In genomic region chr7:131809584-131810181, GRCm38 (mm10) we compare ENCODE assay signal across 24 mouse cellular contexts.
DNase-seq lines count a peak whose midpoint lies in the region; ATAC-seq and TF ChIP-seq lines count a peak whose summit lies in the region.
"Had no signal": no experiment of that assay in that cellular context is flagged by ENCODE, and none has a peak within 500 bp of the region (broad histone marks: within the 10 kb centered on the region; RNA-seq: fewer than 3 reads in every experiment).

No protein-coding gene starts in this region.

- H3K4me2 ChIP-seq in liver, postnatal 0 days (ENCODE audit: low read depth, low read length), result no peak overlapping the region
- H3K4me2 ChIP-seq: embryonic facial prominence, embryonic 12.5 days; hindbrain, embryonic 12.5 days; limb, embryonic 13.5 days; lung, embryonic 14.5 days; neural tube, embryonic 13.5 days had no signal

- H3K4me3 ChIP-seq in gastrocnemius, adult 2 months, result no peak overlapping the region
- H3K4me3 ChIP-seq in liver, adult 2 months (ENCODE audit: insufficient read depth, low read depth, low read length), result no peak overlapping the region
- no peak overlapping the region for H3K4me3 ChIP-seq in liver, postnatal 0 days (ENCODE audit: low read depth, low read length)
- H3K4me3 ChIP-seq in embryonic facial prominence, embryonic 10.5 days, result no peak overlapping the region
- H3K4me3 ChIP-seq: embryonic facial prominence, embryonic 12.5 days; hindbrain, embryonic 12.5 days; limb, embryonic 13.5 days; myocyte; neural tube, embryonic 13.5 days had no signal

- no peaks in the 10 kb centered on the region; the same call in 1 of the 2 replicates for H3K27me3 ChIP-seq in liver, adult 2 months (ENCODE audit: control insufficient read depth, insufficient read depth, low read length)
- H3K27me3 ChIP-seq in liver, postnatal 0 days (ENCODE audit: insufficient read depth, low read length), result no peaks in the 10 kb centered on the region
- H3K27me3 ChIP-seq in embryonic facial prominence, embryonic 10.5 days (replicated peaks; ENCODE audit: low read depth, poor library complexity, severe bottlenecking), result peaks cover 42% of the 10 kb centered on the region
- H3K27me3 ChIP-seq: embryonic facial prominence, embryonic 12.5 days had no signal

- intact Hi-C loops in gastrocnemius, adult 2 months (cut with DNase I), result no loop called here

- H3K4me1 ChIP-seq in liver, adult 2 months (ENCODE audit: control insufficient read depth, insufficient read depth, low read length), result no peaks in the 10 kb centered on the region
- no peaks in the 10 kb centered on the region for H3K4me1 ChIP-seq in liver, postnatal 0 days (ENCODE audit: insufficient read depth)
- peaks cover 40% of the 10 kb centered on the region for H3K4me1 ChIP-seq in embryonic facial prominence, embryonic 10.5 days
- H3K4me1 ChIP-seq: embryonic facial prominence, embryonic 12.5 days; limb, embryonic 13.5 days had no signal

- TF ChIP-seq EP300 in liver, postnatal 0 days (IDR thresholded peaks at IDR 0.05; ENCODE audit: low read depth), result no peak

- DNase-seq in gastrocnemius, adult 2 months, result peak; percentile 34
- no peak for DNase-seq in gastrocnemius, postnatal 4 days (ENCODE audit: low spot score in 2 of 2)
- DNase-seq in liver, adult 2 months (ENCODE audit: extremely low read depth, low read depth, low spot score), result peak; percentile 32
- DNase-seq in liver, postnatal 0 days, result no peak
- peak; percentile 35 for DNase-seq in embryonic facial prominence, embryonic 10.5 days (ENCODE audit: low spot score)
- peak; percentile 16 for DNase-seq in yolk sac, embryonic 10.5 days (ENCODE audit: low spot score)
- DNase-seq in right cerebral cortex, adult 2 months (ENCODE audit: low spot score in 2 of 2), result no peak
- DNase-seq: adrenal gland, postnatal 10 days; cerebellum, adult 18-20 months; cerebellum, postnatal 36 days; gastrocnemius, postnatal 36 days; kidney, adult 11 months; kidney, postnatal 14 days; layer of hippocampus, postnatal 36 days; lung, embryonic 14.5 days; midbrain, embryonic 14.5 days; retina, postnatal 1 day; thymus, postnatal 14 days had no signal

- H3K9ac ChIP-seq in liver, adult 2 months (ENCODE audit: low read depth, low read length), result no peak overlapping the region
- H3K9ac ChIP-seq in liver, postnatal 0 days (replicated peaks), result no peak overlapping the region
- H3K9ac ChIP-seq: embryonic facial prominence, embryonic 12.5 days; hindbrain, embryonic 12.5 days; limb, embryonic 13.5 days; lung, embryonic 14.5 days; neural tube, embryonic 13.5 days had no signal

- no peak for TF ChIP-seq CTCF in gastrocnemius, adult 2 months (IDR thresholded peaks at IDR 0.05)
- no peak for TF ChIP-seq CTCF in liver, adult 2 months (IDR thresholded peaks at IDR 0.05; ENCODE audit: low read depth, low read length)
- no peak for TF ChIP-seq CTCF in liver, postnatal 0 days (IDR thresholded peaks at IDR 0.05; ENCODE audit: low read depth)

- no peaks in the 10 kb centered on the region for H3K9me3 ChIP-seq in liver, postnatal 0 days (ENCODE audit: low read length)
- H3K9me3 ChIP-seq in embryonic facial prominence, embryonic 10.5 days, result no peaks in the 10 kb centered on the region
- H3K9me3 ChIP-seq: embryonic facial prominence, embryonic 12.5 days; hindbrain, embryonic 12.5 days; limb, embryonic 13.5 days; neural tube, embryonic 13.5 days had no signal

- no peaks in the 10 kb centered on the region for H3K36me3 ChIP-seq in liver, adult 2 months (ENCODE audit: control insufficient read depth, insufficient read depth, low read length)
- no peaks in the 10 kb centered on the region for H3K36me3 ChIP-seq in liver, postnatal 0 days (replicated peaks; ENCODE audit: insufficient read depth, low read length)
- no peaks in the 10 kb centered on the region for H3K36me3 ChIP-seq in embryonic facial prominence, embryonic 10.5 days (replicated peaks)
- H3K36me3 ChIP-seq: embryonic facial prominence, embryonic 12.5 days; hindbrain, embryonic 12.5 days; limb, embryonic 13.5 days; neural tube, embryonic 13.5 days had no signal

- no peak for ATAC-seq in liver, postnatal 0 days
- ATAC-seq: activated CD4-positive, CD25-positive, alpha-beta regulatory T cell, adult 4 months had no signal

- 27% methylated on average over 5 of the region's 5 CpGs for WGBS in liver, adult 2 months
- 52% methylated on average over 5 of the region's 5 CpGs for WGBS in liver, postnatal 0 days (ENCODE audit: insufficient replicate concordance)
- 13% methylated on average over 5 of the region's 5 CpGs for WGBS in embryonic facial prominence, embryonic 10.5 days

- no peak for TF ChIP-seq POLR2A in liver, adult 2 months (IDR thresholded peaks at IDR 0.05; ENCODE audit: extremely low read depth, insufficient read depth, low read length)

- no peaks in the 10 kb centered on the region for H3K79me2 ChIP-seq in liver, adult 2 months (ENCODE audit: control insufficient read depth, insufficient read depth, low read length)

- H3K27ac ChIP-seq in gastrocnemius, adult 2 months, result no peak overlapping the region
- H3K27ac ChIP-seq in liver, adult 2 months (replicated peaks; ENCODE audit: insufficient read depth, low read depth, low read length), result no peak overlapping the region
- H3K27ac ChIP-seq in liver, postnatal 0 days (ENCODE audit: low read depth), result no peak overlapping the region
- no peak overlapping the region for H3K27ac ChIP-seq in embryonic facial prominence, embryonic 10.5 days (replicated peaks)
- H3K27ac ChIP-seq: embryonic facial prominence, embryonic 12.5 days; hindbrain, embryonic 12.5 days; limb, embryonic 13.5 days; neural tube, embryonic 13.5 days had no signal

Comparison
In these comparisons a context has a peak if more than half of its experiments do, and no peak if none do; other contexts are left out.
1. DNase-seq: peak in gastrocnemius, adult 2 months (single experiment), liver, adult 2 months (single experiment), embryonic facial prominence, embryonic 10.5 days (single experiment) and yolk sac, embryonic 10.5 days (single experiment); none in gastrocnemius, postnatal 4 days (0 of 2), liver, postnatal 0 days (single experiment) and right cerebral cortex, adult 2 months (0 of 2).